Mouse (Mus musculus) neural tube, embryonic 12.5 days (tissue): ENCODE results near the gene Nup188. TPM values are rescaled to one million over a fixed set of nuclear protein-coding genes. Genes with fewer than 3 reads are reported as not detected.
A peak's percentile ranks its signal among the peaks of the same experiment; 100 is the strongest.

ENCODE experiments used
- ATAC-seq: fragments of 200-750 bp; cut with Nextera tagmentation; 2 replicates; pipeline ENCODE4 v1.8.0; 2017; ENCODE audit warnings: low read depth, mild to moderate bottlenecking, moderate TSS enrichment, moderate library complexity; ENCODE audit not compliant: low FRiP score
- H3K27ac ChIP-seq: fragments of 300-500 bp; sonication (generic); 2 replicates; pipeline ENCODE4 v1.5.1; 2016
- H3K27me3 ChIP-seq: fragments of 300-500 bp; sonication (generic); replicated peaks from 2 replicates; pipeline ENCODE4 v1.6.1; 2016; ENCODE audit warnings: mild to moderate bottlenecking
- H3K36me3 ChIP-seq: fragments of 300-500 bp; sonication (generic); 2 replicates; pipeline ENCODE4 v1.6.1; 2016; ENCODE audit warnings: mild to moderate bottlenecking
- H3K4me1 ChIP-seq: fragments of 300-500 bp; sonication (generic); 2 replicates; pipeline ENCODE4 v1.6.1; 2016
- H3K4me2 ChIP-seq: fragments of 300-500 bp; sonication (generic); replicated peaks from 2 replicates; pipeline ENCODE4 v1.6.1; 2016; ENCODE audit warnings: mild to moderate bottlenecking
- H3K4me3 ChIP-seq: fragments of 300-500 bp; sonication (generic); 2 replicates; pipeline ENCODE4 v1.5.1; 2016
- H3K9ac ChIP-seq: fragments of 300-500 bp; sonication (generic); 2 replicates; pipeline ENCODE4 v1.6.1; 2016; ENCODE audit warnings: mild to moderate bottlenecking
- H3K9me3 ChIP-seq: fragments of 300-500 bp; sonication (generic); 2 replicates; pipeline ENCODE4 v1.6.1; 2016; ENCODE audit warnings: mild to moderate bottlenecking
- WGBS: fragments of 180-500 bp; shearing (Covaris S2); methylation state at CpG from one replicate; pipeline ENCODE4 v1.1.7; 2016; 5-methylcytosine and 5-hydroxymethylcytosine counted together
- polyA plus RNA-seq: library from polyadenylated mRNA; unstranded; fragments of >200 nt; fragmentation: Nextera tagmentation; extraction: Ambion mirVana; gene quantifications from 2 replicates; pipeline ENCODE4 v1.2.1, GENCODE M21; 2016

Gene Nup188
- polyA plus RNA-seq, result 26.4 and 34.4 TPM in 2 replicates

GRCm38 (mm10) chr2:30286192-30287026 is at the start of gene Nup188, which contains the start of gene Dolk:
Gene Nup188 (plus strand): TSS chr2:30286397.
Gene Dolk (minus strand): TSS chr2:30286334.
- peak; percentile 89 for ATAC-seq
- Histone ChIP-seq H3K4me2 (peak within 1 kb of the TSS; percentile 98), H3K9me3 (no peaks in the 10 kb centered on the region), H3K4me1 (peaks cover 23% of the 10 kb centered on the region), H3K27ac (peak within 1 kb of the TSS; percentile 48), H3K36me3 (peaks cover 8% of the 10 kb centered on the region; the same call in 1 of the 2 replicates), H3K4me3 (peak within 1 kb of the TSS; percentile 96), H3K27me3 (no peaks in the 10 kb centered on the region), H3K9ac (peak within 1 kb of the TSS; percentile 88)
- under 1% methylated on average over 68 of the region's 68 CpGs for WGBS

- 4% methylated on average over 18 of the region's 18 CpGs for WGBS
- H3K4me1 ChIP-seq, result peaks cover 32% of the 10 kb centered on the region
- H3K9ac ChIP-seq, result peak overlapping the region; percentile 83
- H3K4me2 ChIP-seq, result peak overlapping the region; percentile 94
- ATAC-seq, result peak; percentile 27; the same call in 1 of the 2 replicates
- no peaks in the 10 kb centered on the region for H3K9me3 ChIP-seq
- H3K36me3 ChIP-seq, result peaks cover 21% of the 10 kb centered on the region
- 0 out of 2 replicates have a peak overlapping the region, but pooled peaks have one; percentile 83 for H3K27ac ChIP-seq
- peak overlapping the region; percentile 89 for H3K4me3 ChIP-seq
- H3K27me3 ChIP-seq, result no peaks in the 10 kb centered on the region
These were observed 49.6 kb upstream of the Nup188 start for GRCm38 (mm10) chr2:30236426-30237198.

- H3K36me3 ChIP-seq, result peaks cover 28% of the 10 kb centered on the region
These were observed 48.9 kb upstream of the Nup188 start, which contains the start of gene Lrrc8a for GRCm38 (mm10) chr2:30237199-30237880. Gene Lrrc8a (plus strand): TSS chr2:30237715.

GRCm38 (mm10) chr2:30237881-30238280 is 48.3 kb upstream of the Nup188 start:
- no peaks in the 10 kb centered on the region for H3K27me3 ChIP-seq
- peaks cover 33% of the 10 kb centered on the region for H3K36me3 ChIP-seq
- peak overlapping the region; percentile 83 for H3K27ac ChIP-seq
- H3K9me3 ChIP-seq, result no peaks in the 10 kb centered on the region
- H3K9ac ChIP-seq, result peak overlapping the region; percentile 83
- peak overlapping the region; percentile 89 for H3K4me3 ChIP-seq
- peak; percentile 88 for ATAC-seq
- H3K4me1 ChIP-seq, result peaks cover 36% of the 10 kb centered on the region
- peak overlapping the region; percentile 94 for H3K4me2 ChIP-seq
- under 1% methylated on average over 40 of the region's 42 CpGs for WGBS

More at GRCm38 (mm10) chr2:30237199-30237880, 48.9 kb upstream of the Nup188 start, which contains the start of gene Lrrc8a:
- under 1% methylated on average over 67 of the region's 67 CpGs for WGBS
- H3K27ac ChIP-seq, result peak within 1 kb of the TSS; percentile 83
- peaks cover 33% of the 10 kb centered on the region for H3K4me1 ChIP-seq
- no peaks in the 10 kb centered on the region for H3K9me3 ChIP-seq
- H3K9ac ChIP-seq, result peak within 1 kb of the TSS; percentile 83
- peak; percentile 94 for ATAC-seq
- no peaks in the 10 kb centered on the region for H3K27me3 ChIP-seq
- H3K4me3 ChIP-seq, result peak within 1 kb of the TSS; percentile 89
- H3K4me2 ChIP-seq, result peak within 1 kb of the TSS; percentile 94

- ATAC-seq, result no peak
- peak overlapping the region; percentile 89 for H3K4me3 ChIP-seq
- no peak overlapping the region for H3K27ac ChIP-seq
- H3K9me3 ChIP-seq, result no peaks in the 10 kb centered on the region
- peaks cover 43% of the 10 kb centered on the region for H3K36me3 ChIP-seq
- peaks cover 36% of the 10 kb centered on the region for H3K4me1 ChIP-seq
- peak overlapping the region; percentile 94 for H3K4me2 ChIP-seq
- WGBS, result 83% methylated on average over 3 of the region's 3 CpGs
- H3K9ac ChIP-seq, result peak overlapping the region; percentile 83
- H3K27me3 ChIP-seq, result no peaks in the 10 kb centered on the region
These were observed 47.2 kb upstream of the Nup188 start for GRCm38 (mm10) chr2:30238906-30239465.

- Histone ChIP-seq H3K4me1 (peaks cover 36% of the 10 kb centered on the region), H3K36me3 (peaks cover 49% of the 10 kb centered on the region), H3K9me3 (no peaks in the 10 kb centered on the region), H3K4me2 (peak overlapping the region; percentile 94), H3K27me3 (no peaks in the 10 kb centered on the region), H3K27ac (no peak overlapping the region), H3K4me3 (no peak overlapping the region), H3K9ac (0 out of 2 replicates have a peak overlapping the region, but pooled peaks have one; percentile 33)
- 78% methylated on average over 4 of the region's 4 CpGs for WGBS
- ATAC-seq, result no peak
These were observed 46.4 kb upstream of the Nup188 start for GRCm38 (mm10) chr2:30239777-30240176.

- H3K4me3 ChIP-seq, result no peak within 1 kb of the TSS
- no peaks in the 10 kb centered on the region for H3K27me3 ChIP-seq
- H3K4me1 ChIP-seq, result peaks cover 36% of the 10 kb centered on the region
- H3K4me2 ChIP-seq, result peak within 1 kb of the TSS; percentile 94
- H3K36me3 ChIP-seq, result peaks cover 52% of the 10 kb centered on the region
- 82% methylated on average over 2 of the region's 2 CpGs for WGBS
- no peak within 1 kb of the TSS for H3K27ac ChIP-seq
- H3K9me3 ChIP-seq, result no peaks in the 10 kb centered on the region
- no peak for ATAC-seq
- H3K9ac ChIP-seq, result 0 out of 2 replicates have a peak within 1 kb of the TSS, but pooled peaks have one; percentile 33
These were observed 45.9 kb upstream of the Nup188 start, which contains the start of gene Gm28035 for GRCm38 (mm10) chr2:30240267-30240666. Gene Gm28035 (plus strand): TSS chr2:30240567.

- H3K4me3 ChIP-seq, result no peak overlapping the region
- WGBS, result 37% methylated on average over 4 of the region's 4 CpGs
- H3K36me3 ChIP-seq, result peaks cover 64% of the 10 kb centered on the region
- no peaks in the 10 kb centered on the region for H3K27me3 ChIP-seq
- H3K27ac ChIP-seq, result no peak overlapping the region
- no peak overlapping the region for H3K9ac ChIP-seq
- H3K4me1 ChIP-seq, result peaks cover 36% of the 10 kb centered on the region
- no peak overlapping the region for H3K4me2 ChIP-seq
- H3K9me3 ChIP-seq, result no peaks in the 10 kb centered on the region
- no peak for ATAC-seq
These were observed 43.7 kb upstream of the Nup188 start for GRCm38 (mm10) chr2:30242509-30242908.

- ATAC-seq, result no peak
- no peak overlapping the region for H3K4me3 ChIP-seq
- H3K9me3 ChIP-seq, result no peaks in the 10 kb centered on the region
- WGBS, result 95% methylated on average over 4 of the region's 4 CpGs
- no peak overlapping the region for H3K4me2 ChIP-seq
- no peak overlapping the region for H3K9ac ChIP-seq
- no peak overlapping the region for H3K27ac ChIP-seq
- no peaks in the 10 kb centered on the region for H3K27me3 ChIP-seq
- peaks cover 72% of the 10 kb centered on the region for H3K36me3 ChIP-seq
- peaks cover 32% of the 10 kb centered on the region for H3K4me1 ChIP-seq
These were observed 42.8 kb upstream of the Nup188 start for GRCm38 (mm10) chr2:30243391-30243790.

- H3K4me1 ChIP-seq, result peaks cover 19% of the 10 kb centered on the region
- no peak for ATAC-seq
- H3K9me3 ChIP-seq, result no peaks in the 10 kb centered on the region
- no peak overlapping the region for H3K9ac ChIP-seq
- H3K4me2 ChIP-seq, result no peak overlapping the region
- WGBS, result 76% methylated on average over 7 of the region's 7 CpGs
- no peak overlapping the region for H3K27ac ChIP-seq
- H3K27me3 ChIP-seq, result no peaks in the 10 kb centered on the region
- peaks cover 83% of the 10 kb centered on the region for H3K36me3 ChIP-seq
- H3K4me3 ChIP-seq, result no peak overlapping the region
These were observed 41.5 kb upstream of the Nup188 start for GRCm38 (mm10) chr2:30244595-30245178.

GRCm38 (mm10) chr2:30247036-30247435 is 39.2 kb upstream of the Nup188 start:
- Histone ChIP-seq H3K9ac (no peak overlapping the region), H3K4me2 (no peak overlapping the region), H3K27me3 (no peaks in the 10 kb centered on the region), H3K4me1 (0 out of 2 replicates have a peak, but pooled peaks cover 9% of the 10 kb centered on the region), H3K9me3 (no peaks in the 10 kb centered on the region), H3K4me3 (no peak overlapping the region), H3K27ac (no peak overlapping the region), H3K36me3 (peaks cover 74% of the 10 kb centered on the region)
- WGBS, result 95% methylated on average over 5 of the region's 5 CpGs
- ATAC-seq, result no peak
